ENCODE assay signal across 23 mouse cellular contexts in the genomic region with DNA sequence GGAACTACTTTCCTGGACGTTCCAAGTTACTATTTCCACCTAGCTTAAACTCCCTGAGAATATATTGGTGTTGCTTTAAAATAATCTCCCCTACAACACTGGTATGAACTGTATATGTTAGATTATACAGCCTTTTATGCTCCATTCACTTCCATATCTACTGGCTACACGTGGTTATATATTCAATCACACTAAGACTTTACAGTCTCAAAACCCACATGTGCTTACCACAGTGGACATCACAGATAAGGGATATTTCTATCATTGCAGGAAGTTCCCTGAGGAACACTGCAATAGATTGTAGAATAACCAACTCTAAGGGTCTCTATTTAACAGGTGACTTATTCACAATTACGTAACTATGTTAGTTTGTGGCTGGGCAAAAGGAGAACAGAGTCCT. TPM values are rescaled to one million over a fixed set of nuclear protein-coding genes. Genes with fewer than 3 reads are reported as not detected.
DNase-seq lines count a peak whose midpoint lies in the region; ATAC-seq lines count a peak whose summit lies in the region.
"Had no signal": no experiment of that assay in that cellular context is flagged by ENCODE, and none has a peak within 500 bp of the region (broad histone marks: within the 10 kb centered on the region; RNA-seq: fewer than 3 reads in every experiment).

No protein-coding gene starts in this region.

- no peaks in the 10 kb centered on the region for H3K36me3 ChIP-seq in kidney, embryonic 16.5 days (ENCODE audit: insufficient read depth, low read length)
- H3K36me3 ChIP-seq in liver, embryonic 15.5 days (replicated peaks) = peaks cover 54% of the 10 kb centered on the region
- no peaks in the 10 kb centered on the region for H3K36me3 ChIP-seq in forebrain, embryonic 14.5 days (ENCODE audit: control insufficient read depth, insufficient read depth, low read length)
- H3K36me3 ChIP-seq: heart, embryonic 12.5 days; midbrain, embryonic 13.5 days had no signal

- no peaks in the 10 kb centered on the region for H3K4me1 ChIP-seq in kidney, embryonic 16.5 days (ENCODE audit: insufficient read depth, low read length)
- H3K4me1 ChIP-seq in liver, embryonic 15.5 days (replicated peaks) = peaks cover 66% of the 10 kb centered on the region
- no peaks in the 10 kb centered on the region for H3K4me1 ChIP-seq in forebrain, embryonic 14.5 days (ENCODE audit: control insufficient read depth, insufficient read depth, low read length)
- H3K4me1 ChIP-seq: midbrain, embryonic 13.5 days had no signal

- H3K27ac ChIP-seq in kidney, embryonic 16.5 days (ENCODE audit: low read length) = no peak overlapping the region
- H3K27ac ChIP-seq in liver, embryonic 15.5 days (replicated peaks) = peak overlapping the region; percentile 69
- H3K27ac ChIP-seq in forebrain, embryonic 14.5 days (ENCODE audit: low read depth, low read length) = no peak overlapping the region
- H3K27ac ChIP-seq: hindbrain, postnatal 0 days; midbrain, embryonic 13.5 days had no signal

- WGBS in kidney, embryonic 16.5 days = 81% methylated on average over 3 of the region's 3 CpGs
- 23% methylated on average over 3 of the region's 3 CpGs for WGBS in liver, embryonic 15.5 days (ENCODE audit: insufficient replicate concordance)
- WGBS in forebrain, embryonic 14.5 days = 91% methylated on average over 3 of the region's 3 CpGs

- H3K9ac ChIP-seq in kidney, embryonic 16.5 days (replicated peaks; ENCODE audit: low read length) = no peak overlapping the region
- H3K9ac ChIP-seq in liver, embryonic 15.5 days = no peak overlapping the region
- no peak overlapping the region for H3K9ac ChIP-seq in forebrain, embryonic 14.5 days (ENCODE audit: low read length)
- H3K9ac ChIP-seq: heart, embryonic 12.5 days; midbrain, embryonic 13.5 days had no signal

- H3K4me3 ChIP-seq in kidney, embryonic 16.5 days (ENCODE audit: low read length) = no peak overlapping the region
- no peak overlapping the region for H3K4me3 ChIP-seq in liver, embryonic 15.5 days (replicated peaks)
- no peak overlapping the region for H3K4me3 ChIP-seq in forebrain, embryonic 14.5 days (ENCODE audit: low read depth, low read length)
- H3K4me3 ChIP-seq: heart, embryonic 12.5 days; midbrain, embryonic 13.5 days had no signal

- H3K27me3 ChIP-seq in kidney, embryonic 16.5 days (ENCODE audit: insufficient read depth, low read length) = no peaks in the 10 kb centered on the region
- H3K27me3 ChIP-seq in liver, embryonic 15.5 days = no peaks in the 10 kb centered on the region
- no peaks in the 10 kb centered on the region for H3K27me3 ChIP-seq in forebrain, embryonic 14.5 days (replicated peaks; ENCODE audit: control insufficient read depth, insufficient read depth, low read length)
- H3K27me3 ChIP-seq: heart, embryonic 12.5 days; midbrain, embryonic 13.5 days had no signal

- DNase-seq in kidney, postnatal 14 days = no peak
- DNase-seq in layer of hippocampus, postnatal 10 days (ENCODE audit: low spot score in 2 of 2) = no peak
- DNase-seq in forebrain, embryonic 14.5 days (ENCODE audit: low spot score) = no peak
- DNase-seq in layer of hippocampus, adult 9-10 months (ENCODE audit: low spot score) = no peak
- DNase-seq: adrenal gland, postnatal 25 days; cerebellum, adult 8-10 months; cerebellum, postnatal 36 days; gastrocnemius, postnatal 10 days; heart, adult 18-20 months; heart, postnatal 10 days; kidney, postnatal 25 days; lung, adult 18-20 months; lung, postnatal 10 days; right cerebral cortex, postnatal 25 days; spleen, adult 18-20 months had no signal

- 0 out of 2 replicates have a peak, but pooled peaks have one; percentile 12 for ATAC-seq in kidney, embryonic 16.5 days (ENCODE audit: low FRiP score, low TSS enrichment)
- peak; percentile 33; the same call in 1 of the 2 replicates for ATAC-seq in erythroblast, adult 5-6 weeks (replicated peaks; ENCODE audit: low FRiP score, poor library complexity, severe bottlenecking)
- peak; percentile 54 for ATAC-seq in liver, embryonic 15.5 days (ENCODE audit: insufficient read depth)
- no peak for ATAC-seq in forebrain, embryonic 14.5 days
- ATAC-seq: forebrain, embryonic 16.5 days; hindbrain, postnatal 0 days; intestine, embryonic 16.5 days; midbrain, embryonic 13.5 days had no signal

- H3K4me2 ChIP-seq in kidney, embryonic 16.5 days (replicated peaks; ENCODE audit: low read depth, low read length) = no peak overlapping the region
- no peak overlapping the region for H3K4me2 ChIP-seq in liver, embryonic 15.5 days
- H3K4me2 ChIP-seq in forebrain, embryonic 14.5 days (ENCODE audit: low read length) = no peak overlapping the region
- H3K4me2 ChIP-seq: heart, embryonic 12.5 days; midbrain, embryonic 13.5 days had no signal

- H3K9me3 ChIP-seq in kidney, embryonic 16.5 days (ENCODE audit: low read length) = no peaks in the 10 kb centered on the region
- no peaks in the 10 kb centered on the region for H3K9me3 ChIP-seq in liver, embryonic 15.5 days (replicated peaks)
- H3K9me3 ChIP-seq in forebrain, embryonic 14.5 days (replicated peaks; ENCODE audit: control insufficient read depth, low read length) = no peaks in the 10 kb centered on the region
- H3K9me3 ChIP-seq: heart, embryonic 12.5 days; midbrain, embryonic 13.5 days had no signal

RNA-seq across cellular contexts. Expression of a gene that starts 40.7 kb away (rescaled TPM):
- 4.2 and 5.1 TPM in 2 replicates for polyA plus RNA-seq in kidney, embryonic 16.5 days (2015; fragmentation: Nextera tagmentation; extraction: Ambion mirVana)
- total RNA-seq in erythroblast, adult 5-6 weeks (2015; ENCODE audit: low replicate concordance) = 59.4 and 99.9 TPM in 2 replicates
- total RNA-seq in erythroblast, adult 5-6 weeks (2017; ENCODE audit: low replicate concordance) = 60.4 and 93.9 TPM in 2 replicates
- 34.0 and 34.2 TPM in 2 replicates for polyA plus RNA-seq in liver, embryonic 15.5 days (2015; fragmentation: Nextera tagmentation; extraction: Ambion mirVana)
- 10 to 100 TPM; 18.3 to 26.1 TPM for total RNA-seq in layer of hippocampus, postnatal 10 days (2021)
- polyA plus RNA-seq in forebrain, embryonic 14.5 days (2014; fragmentation: Nextera tagmentation; extraction: Ambion mirVana) = 0.79 and 0.90 TPM in 2 replicates
